Mouse (Mus musculus) granulocyte monocyte progenitor cell, adult 5-6 weeks (primary cell): Measurements from ENCODE around the gene Ptar1. TPM values are rescaled to one million over a fixed set of nuclear protein-coding genes. Genes with fewer than 3 reads are reported as not detected.

Experiments used
- ATAC-seq: replicated peaks from 2 replicates; pipeline ENCODE4 v1.8.0; 2016; ENCODE audit warnings: mild to moderate bottlenecking, moderate TSS enrichment, inconsistent platforms; ENCODE audit not compliant: poor library complexity, severe bottlenecking
- total RNA-seq, 2 experiments: library from RNA; stranded (forward) in 1 of 2; stranded (reverse) in 1 of 2; fragments of 200-712, 200-1000 nt in 1 of 2; fragments of >200 nt in 1 of 2; fragmentation: Nextera tagmentation in 1 of 2; gene quantifications; 2 replicates each; pipeline ENCODE4 v1.2.3; 2014 to 2017

Gene Ptar1
- total RNA-seq (2014; fragmentation: Nextera tagmentation) (7.0 and 12.3 TPM in 2 replicates), total RNA-seq (2017) (13.3 and 14.9 TPM in 2 replicates)

DNA sequence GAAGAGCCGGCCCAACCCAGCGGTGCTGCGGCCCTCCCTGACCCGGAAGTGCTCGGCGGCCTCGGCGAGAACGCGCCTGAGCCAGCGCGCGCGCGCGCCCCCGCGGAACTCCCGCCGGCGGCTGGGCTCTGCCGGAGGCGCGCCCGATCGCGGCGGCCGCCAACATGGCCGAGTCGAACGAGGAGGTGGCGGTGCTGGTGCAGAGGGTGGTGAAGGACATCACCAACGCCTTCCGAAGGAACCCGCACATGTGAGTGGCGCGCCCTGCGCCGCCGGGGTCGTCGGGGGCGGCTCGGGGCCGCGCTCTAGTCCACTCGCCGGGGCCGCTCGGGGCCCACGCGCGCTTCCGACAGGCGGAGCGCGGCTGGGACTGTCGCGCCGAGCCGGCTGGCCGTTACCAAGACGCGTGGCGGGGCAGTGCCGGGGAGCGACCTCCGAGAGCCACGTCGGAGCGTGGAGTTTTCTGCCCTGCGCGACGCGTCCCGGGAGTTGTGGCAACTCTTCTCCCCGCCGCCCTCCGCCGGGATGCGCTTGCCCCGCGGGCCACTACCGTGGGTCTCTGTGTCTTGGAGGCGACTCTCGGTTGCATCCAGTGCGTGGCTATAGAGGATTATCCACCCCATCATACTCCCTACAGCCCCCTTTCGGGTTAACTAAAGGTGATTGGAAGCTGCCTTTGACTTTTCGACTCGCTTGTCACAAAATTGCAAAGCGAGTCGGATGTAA is at the start of gene Ptar1:
TSS of gene Ptar1 (plus strand) at position 134 of the 726 bp plus-strand sequence.
- peak; percentile 96 for ATAC-seq

DNA sequence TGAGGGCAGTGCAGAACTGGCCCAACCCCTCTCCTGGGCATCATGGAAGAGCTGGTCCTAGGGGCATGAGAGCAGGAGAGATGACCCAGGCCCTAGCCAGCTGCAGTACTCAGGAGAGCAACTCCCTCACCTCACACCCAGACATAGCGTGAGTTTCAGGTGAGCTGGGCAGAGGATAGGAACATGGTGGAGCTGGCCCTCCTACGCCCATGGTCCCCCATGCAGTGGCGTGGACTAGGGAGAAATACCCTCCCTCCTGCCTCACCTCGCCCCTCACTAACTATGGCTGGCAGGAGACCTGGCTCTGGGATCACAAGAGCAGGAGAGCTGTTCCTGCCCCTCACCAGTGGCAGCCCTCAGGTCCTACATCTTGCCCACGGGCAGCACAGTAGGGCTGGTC is 43.4 kb upstream of the Ptar1 start:
- ATAC-seq: no peak

DNA sequence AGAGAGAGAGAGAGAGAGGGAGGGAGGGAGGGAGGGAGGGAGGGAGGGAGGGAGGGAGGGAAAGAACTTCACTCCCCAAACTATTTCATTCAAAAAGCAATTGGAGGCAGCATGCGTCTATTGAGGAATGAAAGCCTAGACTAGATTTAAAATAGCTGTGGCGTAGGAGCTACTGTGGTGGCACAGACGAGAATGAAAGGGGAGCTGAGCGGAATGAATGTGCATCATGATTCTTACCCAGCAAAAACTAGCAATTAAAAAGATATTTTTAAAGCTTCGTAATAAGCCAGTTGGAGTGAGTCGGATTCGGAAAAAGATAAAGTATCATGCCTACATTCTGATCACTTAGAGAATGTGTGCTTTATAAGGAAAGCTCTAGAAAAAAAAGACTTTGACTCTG is 41.9 kb upstream of the Ptar1 start:
- no peak for ATAC-seq

DNA sequence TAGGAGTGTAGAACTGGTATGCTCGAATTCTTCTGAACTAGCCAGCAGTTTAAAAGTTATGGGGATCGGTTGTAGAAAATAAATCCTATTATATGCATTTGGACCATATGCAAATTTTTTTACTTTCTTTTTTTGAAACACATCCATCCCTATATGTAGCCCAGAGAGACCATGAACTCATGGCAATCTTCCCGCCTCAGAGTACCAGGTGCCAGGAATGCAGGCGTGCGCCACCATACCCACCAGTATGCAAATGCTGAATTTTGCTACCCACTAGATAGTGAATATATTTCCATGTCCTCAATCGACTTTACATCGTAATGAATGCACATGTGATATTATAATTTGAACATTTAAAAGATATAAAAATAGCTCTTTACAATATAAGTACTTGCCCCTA is 39.9 kb upstream of the Ptar1 start:
- no peak for ATAC-seq

DNA sequence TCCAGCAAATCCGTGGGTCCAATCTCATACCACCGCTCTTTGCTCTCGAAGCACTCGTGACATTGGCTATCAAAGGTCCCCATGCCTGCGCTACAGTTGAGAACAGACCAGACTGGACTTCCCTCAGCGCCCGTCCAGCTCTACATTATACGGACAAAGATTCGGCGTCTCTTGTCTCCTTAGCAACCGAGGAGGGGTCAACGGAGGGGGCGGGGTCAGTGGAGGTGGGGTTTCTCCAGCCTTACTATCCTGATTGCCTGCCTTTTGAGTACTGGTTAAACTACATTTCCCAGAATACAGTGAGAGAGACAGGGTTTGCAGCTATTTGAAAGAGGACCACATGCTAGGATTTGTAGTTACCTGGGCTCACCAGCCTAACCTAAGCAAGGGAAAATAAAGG is 34.6 kb upstream of the Ptar1 start, which contains the start of gene 1700028P14Rik:
TSS of gene 1700028P14Rik (minus strand) at position 169 of the 400 bp plus-strand sequence.
- ATAC-seq: no peak

DNA sequence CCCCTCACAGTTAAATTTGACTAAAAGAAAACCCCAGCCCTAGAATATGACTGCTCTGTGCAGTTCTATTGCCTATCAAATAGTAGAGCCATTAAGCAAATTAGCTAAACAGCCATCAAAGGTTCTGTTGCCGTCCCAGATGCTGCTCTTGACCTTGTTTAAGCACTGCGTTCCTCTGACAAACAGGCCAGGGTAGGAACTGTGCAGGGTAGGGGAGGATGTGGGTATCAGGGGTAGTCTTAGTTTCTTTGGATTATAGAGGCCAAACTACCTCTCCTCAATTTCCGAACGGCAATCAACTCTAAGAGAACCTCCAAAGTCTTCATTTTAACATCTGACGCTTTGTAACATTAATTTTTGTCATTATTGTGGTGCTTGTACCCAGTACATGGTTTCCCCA is 34.1 kb upstream of the Ptar1 start:
- no peak for ATAC-seq

DNA sequence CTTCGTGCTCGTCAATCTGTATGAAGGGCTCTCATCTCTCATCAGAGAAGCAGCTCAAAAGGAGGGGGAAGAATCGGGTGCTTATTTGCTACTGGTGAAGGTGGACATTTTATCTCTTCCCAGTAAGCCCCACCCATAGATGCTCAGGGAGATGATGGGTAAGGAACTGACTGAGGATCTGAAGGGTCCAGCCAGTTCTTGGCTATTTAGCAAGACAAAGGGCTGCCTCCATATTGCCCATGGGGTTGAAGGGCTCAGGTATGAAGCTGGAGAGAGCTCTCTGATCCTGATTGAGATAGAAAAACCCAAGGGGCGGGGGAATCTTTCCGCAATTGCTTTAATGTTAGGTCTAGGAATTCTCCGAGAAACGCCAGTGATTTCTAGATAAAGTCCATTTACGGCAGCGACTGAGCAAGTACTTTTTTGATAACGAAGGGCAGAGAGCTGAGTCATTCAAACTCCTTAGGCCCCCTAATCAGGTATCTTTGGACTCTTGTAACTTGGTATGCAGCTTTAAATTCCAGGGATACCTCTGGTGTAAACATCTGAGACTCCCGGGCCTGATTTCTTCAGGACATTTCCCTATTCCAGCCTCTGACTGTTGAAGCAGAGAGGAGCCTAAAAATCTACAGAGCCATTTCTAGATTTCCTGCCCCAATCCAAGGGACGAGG is 29.8 kb upstream of the Ptar1 start:
- ATAC-seq: no peak

DNA sequence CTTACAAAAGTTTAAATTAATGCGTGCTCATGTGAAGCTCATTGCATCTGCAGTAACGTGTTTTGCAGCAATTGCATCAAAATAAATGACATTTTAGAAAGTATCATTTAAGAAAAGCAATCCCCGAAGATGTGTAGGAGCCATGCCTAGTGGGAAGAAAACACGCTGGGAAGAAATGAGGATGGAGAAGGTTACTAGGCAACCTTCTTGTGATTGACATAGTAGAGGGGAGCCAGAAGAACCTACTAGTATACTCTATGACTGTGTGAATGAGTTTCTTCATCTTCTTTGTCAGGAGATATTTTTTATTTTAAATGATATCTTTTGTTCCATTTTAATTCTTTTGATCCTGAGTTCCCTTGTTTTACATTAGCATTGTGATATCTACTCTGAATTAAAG is 28.9 kb upstream of the Ptar1 start:
- no peak for ATAC-seq

DNA sequence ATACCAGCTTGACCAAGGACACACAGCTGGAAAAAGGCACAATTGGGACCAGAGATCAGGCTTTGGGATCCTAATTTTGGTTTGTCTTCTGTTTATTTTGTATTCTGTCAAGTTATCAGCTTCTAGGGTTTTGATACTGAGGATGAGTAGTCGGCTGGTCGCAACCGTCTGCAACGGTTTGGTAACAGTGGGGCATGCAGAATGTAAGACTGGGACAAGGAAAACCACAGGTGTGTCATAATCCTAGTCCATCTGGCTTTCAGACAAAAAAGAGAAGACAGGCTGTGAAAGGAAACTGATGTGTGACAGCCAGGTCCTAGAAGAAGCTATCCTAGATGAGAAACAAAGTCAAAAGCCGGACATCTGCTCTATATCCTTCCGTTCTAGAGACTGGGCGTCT is 23.1 kb upstream of the Ptar1 start:
- peak; percentile 63; the same call in 1 of the 2 replicates for ATAC-seq

DNA sequence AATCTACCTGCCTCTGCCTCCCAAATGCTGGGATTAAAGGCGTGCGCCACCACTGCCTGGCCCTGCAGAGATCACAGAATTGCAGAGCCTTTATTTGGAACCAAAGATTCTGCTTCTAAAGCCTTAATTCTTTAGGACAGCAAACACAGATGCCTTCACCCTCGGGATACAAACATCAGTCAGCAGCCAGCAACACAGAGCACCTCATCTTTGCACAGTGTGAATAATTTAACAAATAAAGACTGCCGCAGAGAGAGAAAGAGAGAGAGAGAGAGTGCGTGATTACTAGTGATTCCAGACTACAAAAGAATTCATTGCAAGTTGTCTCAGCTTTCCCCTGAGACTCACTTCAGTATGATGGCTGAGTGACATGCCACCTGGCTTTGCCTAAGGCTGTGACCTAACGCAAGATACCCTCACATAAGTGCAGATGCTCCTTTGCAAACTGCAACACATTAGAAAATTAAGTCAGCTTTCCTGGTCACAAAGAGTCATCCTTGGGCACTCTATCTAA is 19.0 kb upstream of the Ptar1 start:
- no peak for ATAC-seq

DNA sequence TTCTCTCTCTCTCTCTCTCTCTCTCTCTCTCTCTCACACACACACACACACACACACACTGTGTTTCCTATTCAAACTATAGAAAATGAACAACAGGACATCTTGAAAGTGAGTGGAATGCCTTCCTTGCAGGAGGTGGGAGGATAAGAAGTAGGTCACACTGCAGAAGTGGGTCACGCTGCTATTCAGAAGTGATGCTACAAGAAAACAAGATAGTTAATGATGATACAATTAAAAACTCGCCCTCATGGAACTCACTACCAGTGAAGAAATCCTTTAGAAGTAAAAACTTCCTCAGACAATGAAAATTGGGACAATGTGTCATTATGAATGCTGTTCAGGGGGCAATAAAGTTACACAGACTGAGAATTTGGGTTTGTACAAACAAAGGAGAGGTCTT is 14.2 kb upstream of the Ptar1 start:
- no peak for ATAC-seq

DNA sequence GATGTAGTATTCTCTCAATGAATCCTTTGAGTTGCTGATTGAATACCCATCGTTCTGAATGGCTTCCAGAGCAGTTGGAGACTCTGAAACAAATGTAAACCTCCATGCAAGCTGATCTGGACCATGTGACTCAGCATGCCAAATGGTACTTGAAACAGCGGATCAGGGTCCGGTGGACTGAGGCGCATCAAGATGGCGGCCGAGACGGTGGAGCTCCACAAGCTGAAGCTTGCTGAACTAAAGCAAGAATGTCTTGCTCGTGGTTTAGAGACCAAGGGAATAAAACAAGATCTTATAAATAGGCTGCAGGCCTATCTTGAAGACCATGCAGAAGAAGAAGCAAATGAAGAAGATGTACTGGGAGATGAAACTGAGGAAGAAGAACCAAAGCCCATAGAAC is 11.6 kb upstream of the Ptar1 start:
- ATAC-seq: peak; percentile 59; the same call in 1 of the 2 replicates

DNA sequence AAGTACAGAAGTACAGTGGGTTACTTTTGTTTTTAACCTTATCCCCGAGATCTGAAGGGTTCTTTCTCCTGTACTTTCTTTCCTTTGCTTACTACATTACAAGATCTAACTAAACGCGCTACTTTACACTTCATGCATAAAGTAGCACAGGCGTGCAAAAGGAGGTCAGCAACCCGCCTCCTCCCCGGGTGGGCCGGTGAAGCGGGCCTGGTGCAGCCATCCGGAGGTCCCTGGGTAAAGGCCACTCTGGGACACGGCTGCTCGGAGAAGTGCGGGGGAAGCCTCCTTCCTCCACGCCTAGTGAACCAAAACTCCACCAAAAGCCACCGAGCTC is 300 bp upstream of the Ptar1 start:
- no peak for ATAC-seq

DNA sequence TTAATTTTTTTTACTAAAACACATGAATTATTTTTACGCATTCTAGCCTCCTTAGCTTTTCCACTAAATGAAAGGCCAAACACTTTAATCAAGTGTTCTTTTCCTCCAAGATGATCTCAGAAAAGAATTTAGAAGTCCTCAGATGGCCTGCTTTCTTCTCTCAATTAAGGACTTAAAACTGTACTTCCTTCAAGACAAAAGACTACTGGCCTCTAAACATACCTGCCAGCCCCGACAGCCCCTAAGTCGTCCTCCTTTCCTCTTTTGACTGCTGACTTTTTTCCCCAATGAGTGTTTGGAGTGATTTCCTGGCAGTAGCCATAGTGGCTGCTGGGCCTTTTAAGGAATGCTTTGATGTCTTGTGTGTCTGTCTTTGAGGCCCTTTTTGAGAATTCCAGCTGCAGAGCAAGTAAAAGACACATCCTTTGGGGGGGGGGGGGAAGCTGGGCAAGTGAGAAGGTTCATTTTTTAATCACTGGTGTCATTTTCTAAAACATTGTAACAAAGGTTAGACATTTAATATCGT is 1.3 kb downstream of the Ptar1 start:
- ATAC-seq: no peak

DNA sequence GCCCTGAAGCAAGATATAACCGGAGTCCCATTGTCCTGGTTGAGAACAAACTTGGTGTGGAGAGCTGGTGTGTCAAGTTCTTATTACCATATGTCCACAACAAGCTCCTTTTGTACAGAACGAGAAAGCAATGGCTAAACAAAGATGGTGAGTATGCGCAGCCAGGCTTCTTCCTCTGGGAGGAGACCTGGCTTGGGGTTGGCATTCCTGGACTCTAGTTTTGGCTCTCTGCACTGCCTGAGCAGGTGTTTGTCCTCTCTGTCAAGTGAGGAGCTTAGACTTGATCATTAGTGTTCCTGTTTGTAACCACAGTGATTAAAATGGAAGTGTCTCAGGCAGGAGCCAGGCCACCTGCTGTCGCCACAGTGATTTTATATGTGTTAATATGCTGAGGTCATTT is 7.1 kb downstream of the Ptar1 start:
- ATAC-seq: no peak

DNA sequence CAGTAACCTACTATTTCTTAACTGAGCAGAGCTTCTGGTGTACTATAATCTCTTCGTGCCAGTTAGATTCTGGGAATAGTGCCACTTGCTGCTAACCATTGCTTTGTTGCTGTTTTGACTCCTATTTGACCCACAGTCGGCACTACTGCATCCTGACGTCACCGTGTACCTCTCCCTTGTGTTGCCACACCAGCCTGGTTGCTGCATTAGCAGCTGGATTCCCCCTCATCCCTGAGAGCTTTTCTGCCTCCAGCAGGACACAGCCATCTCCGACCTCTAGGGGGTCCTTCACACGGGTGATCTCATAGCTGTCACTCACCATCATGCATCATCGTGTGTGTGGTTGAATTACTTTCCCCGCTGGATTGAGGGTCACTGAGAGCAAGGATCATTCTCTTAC is 10.6 kb downstream of the Ptar1 start:
- no peak for ATAC-seq

DNA sequence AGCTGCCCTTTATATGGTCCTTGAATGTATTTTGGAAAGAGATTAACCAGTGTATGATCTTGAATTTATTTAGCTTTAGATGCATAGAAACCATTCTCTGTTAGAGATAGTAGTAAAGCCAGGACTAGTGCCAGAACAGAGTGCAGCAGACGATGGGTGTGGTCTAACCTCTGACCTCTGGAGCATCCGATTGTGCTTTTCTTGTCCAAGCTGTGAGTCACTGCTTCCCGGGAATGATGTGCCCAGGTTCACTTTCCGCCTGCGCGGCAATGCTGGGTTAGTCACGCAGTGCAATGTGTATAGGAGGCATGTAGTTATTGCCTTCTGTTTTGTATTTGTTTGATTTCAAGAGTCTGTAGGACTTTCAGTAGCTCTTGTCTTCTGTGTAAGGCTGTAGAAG is 11.1 kb downstream of the Ptar1 start:
- no peak for ATAC-seq

DNA sequence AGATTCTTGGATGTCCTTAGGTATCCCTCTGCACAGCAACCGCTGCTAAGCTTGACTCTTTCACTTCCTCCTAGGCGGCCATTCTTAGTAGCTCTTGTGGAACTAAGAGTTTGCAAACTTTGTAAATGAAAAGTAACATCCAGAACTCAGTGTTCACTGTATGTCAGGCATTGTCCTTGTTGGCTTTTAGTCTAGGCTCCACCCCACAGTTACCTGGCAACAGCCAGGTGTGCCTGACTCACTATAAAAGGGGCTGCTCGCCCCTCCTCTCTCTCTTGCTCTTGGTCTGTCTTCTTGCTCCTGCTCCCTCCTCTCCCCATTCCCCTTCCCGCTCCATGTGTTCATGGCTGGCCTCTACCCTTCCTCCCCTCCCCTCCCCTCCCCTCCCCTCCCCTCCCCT is 11.9 kb downstream of the Ptar1 start:
- ATAC-seq: peak; percentile 35

DNA sequence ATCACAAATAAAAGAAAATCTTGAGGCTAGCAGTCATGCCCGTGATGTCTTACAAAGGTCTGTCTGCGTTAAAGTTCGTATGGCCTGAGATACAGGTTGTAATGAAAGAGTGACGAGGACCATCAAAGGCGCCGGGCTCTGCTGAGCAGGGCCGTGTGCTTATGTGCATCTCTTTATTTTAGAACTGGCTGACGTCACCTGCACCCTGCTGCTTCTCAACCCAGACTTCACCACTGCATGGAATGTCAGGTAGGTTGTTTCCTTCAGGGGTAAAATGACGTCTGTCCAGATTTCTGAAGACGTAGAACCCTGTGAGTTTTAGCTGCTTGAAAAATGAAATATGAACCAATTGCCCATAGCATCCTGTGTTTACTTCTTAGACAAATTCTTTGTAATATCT is 15.7 kb downstream of the Ptar1 start:
- no peak for ATAC-seq

DNA sequence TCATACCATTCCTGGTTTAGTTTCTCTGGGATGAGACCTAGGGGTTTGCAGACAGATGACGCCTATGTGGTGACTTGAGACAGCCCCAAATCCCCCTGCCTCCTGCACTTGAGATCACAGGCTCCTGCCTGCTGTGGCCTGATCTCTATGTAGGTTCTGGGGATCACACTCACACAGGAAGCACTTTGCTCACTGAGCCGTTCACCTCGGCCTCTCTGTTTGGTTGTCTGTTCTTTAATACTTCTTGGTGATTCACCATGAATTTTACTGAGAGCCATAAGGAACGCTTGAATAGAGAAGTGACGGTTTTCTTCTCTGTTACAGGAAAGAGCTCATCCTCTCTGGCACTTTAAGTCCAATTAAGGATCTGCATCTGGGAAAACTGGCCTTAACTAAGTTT is 18.2 kb downstream of the Ptar1 start:
- no peak for ATAC-seq

DNA sequence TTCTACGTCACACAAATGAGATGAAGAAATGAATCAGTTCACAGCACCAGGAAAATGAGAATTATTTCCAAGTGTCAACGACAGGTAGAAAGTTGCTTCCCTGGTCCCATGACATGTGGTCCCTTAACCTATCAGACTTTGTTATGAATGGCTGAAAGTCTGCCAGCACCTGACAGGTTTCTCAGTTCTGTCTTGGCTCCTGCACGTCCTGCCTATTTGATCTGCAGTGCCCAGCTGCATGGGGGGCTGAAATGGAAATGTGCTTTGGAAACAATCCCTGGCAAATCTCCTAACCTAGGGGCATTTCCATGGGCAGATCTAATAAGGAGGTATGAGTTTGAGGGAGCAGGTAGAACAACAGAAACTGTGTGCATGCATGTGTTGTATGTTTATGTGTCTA is 59.3 kb downstream of the Ptar1 start:
- ATAC-seq: no peak

DNA sequence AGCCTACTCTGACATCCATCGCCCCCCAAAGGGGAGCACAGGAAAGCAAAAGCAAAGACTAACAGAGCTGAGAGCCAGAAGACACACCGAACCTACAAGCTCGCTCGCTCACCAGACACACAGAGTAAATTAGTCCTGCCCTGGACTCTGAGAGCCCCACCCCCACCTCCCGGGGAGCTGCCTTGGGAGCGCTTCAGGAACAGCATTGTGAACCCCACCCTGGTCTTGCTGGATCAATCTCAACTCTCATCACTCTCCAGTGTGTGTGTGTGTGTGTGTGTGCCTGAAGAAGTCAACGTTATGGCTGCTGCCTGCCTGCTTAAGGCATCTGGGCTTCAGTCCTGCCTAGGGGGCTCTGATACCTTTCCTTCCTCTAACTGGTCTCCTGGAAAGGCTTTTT is 69.8 kb downstream of the Ptar1 start:
- ATAC-seq: no peak
